Mouse (Mus musculus) layer of hippocampus, adult 9-11 months (tissue): ENCODE measurements around the gene Gm3646.

Experiments used
- DNase-seq: peaks from one replicate; pipeline ENCODE4 v3.0.0; 2022

Gm3646 gene

DNA sequence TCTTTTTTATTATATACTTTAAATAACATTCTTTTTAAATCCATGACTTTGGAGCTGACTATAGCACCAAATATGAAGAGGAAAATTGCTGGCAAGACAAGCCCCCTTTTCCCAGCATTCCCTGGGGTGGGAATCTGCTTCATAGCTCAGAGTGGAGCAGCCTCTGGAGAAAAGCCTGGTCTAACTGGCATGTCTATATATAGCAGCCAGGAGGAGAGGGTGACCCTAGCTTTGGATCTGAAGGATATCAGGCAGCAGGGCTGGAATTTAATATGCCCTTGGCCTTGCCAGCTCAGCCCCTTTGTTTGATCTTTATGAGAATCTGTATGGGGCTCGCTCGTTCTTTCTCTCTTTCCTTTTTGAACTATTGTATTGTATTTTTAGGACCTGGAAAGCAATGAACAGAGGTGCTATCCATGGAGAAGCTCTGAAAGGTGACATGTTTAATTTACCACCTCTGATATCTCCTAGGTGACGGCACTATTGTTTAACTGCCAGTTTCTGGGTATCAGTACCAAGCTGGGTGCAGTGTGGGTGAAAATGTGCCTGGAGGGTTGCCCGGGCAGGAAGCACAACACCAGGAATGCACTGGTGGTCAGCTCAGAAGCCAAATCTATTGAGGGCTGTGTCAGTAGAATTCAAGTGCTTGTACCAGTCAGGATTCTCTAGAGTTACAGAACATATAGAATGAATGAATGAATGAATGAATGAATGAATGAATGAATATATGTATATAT is at the start of gene Gm3646:
TSS of gene Gm3646 (minus strand) at position 90 of the 737 bp plus-strand sequence.
- DNase-seq, result no peak

DNA sequence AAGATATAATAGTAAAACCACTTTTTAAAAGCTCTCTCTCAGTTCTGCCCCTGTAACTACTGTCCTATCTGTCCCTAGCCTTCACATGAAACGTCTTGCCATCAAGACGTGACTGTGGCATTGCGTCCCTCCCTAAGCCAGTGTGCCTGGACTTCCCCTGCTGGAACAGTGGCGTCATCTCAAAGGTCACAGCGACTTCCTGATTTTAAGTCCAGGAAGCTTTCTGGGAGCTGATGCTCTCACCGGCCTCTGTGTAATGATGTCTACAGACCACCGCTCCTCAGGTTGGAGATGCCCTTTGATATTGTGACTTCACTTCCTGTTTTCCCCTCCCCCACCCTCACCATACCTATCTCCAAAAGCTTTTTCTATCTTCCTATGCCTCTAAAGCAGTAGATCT is 41.9 kb upstream of the Gm3646 start:
- no peak for DNase-seq

DNA sequence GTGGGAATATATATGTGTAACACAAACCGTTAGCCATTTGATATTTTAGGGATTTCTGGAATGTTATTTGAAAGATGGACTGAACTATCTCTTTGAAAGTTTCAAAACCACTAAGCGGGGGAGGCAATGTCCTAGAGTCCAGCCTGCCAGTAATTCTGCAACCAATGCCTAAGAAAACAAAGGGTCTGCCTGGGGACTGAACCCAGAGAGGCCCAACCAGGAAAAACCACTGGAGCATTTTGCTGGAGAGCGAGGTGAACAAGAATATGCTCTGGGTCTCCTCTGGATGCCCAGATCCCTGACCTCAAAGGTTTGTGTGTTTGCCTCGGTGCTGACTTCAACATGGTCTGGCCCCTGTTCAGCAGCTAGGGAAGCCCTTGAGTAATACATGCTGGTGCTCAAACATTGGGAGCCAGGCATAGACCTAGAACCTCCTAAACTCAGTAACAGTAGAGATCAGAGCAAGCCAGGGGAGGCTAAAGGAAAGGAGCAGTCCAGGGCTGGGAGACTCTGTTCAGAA is 41.0 kb upstream of the Gm3646 start:
- no peak for DNase-seq

DNA sequence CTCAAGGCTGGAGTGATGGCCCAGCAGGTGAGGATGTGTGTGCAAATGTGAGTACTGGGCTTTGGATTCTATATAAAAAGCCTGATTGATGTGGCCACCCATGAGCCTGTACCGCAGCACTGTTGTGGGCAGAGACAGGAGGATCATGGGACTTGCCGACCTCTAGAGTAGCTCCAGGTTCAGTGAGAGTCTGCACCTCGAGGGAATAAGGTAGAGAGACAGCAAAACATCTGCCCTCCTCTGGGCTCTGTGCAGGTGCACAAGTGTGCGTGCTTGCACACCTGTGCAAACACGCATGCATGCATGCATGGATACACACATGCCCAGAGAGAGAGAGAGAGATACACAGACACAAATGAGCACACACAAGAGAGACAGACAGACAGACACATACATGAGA is 38.2 kb upstream of the Gm3646 start:
- DNase-seq, result no peak

DNA sequence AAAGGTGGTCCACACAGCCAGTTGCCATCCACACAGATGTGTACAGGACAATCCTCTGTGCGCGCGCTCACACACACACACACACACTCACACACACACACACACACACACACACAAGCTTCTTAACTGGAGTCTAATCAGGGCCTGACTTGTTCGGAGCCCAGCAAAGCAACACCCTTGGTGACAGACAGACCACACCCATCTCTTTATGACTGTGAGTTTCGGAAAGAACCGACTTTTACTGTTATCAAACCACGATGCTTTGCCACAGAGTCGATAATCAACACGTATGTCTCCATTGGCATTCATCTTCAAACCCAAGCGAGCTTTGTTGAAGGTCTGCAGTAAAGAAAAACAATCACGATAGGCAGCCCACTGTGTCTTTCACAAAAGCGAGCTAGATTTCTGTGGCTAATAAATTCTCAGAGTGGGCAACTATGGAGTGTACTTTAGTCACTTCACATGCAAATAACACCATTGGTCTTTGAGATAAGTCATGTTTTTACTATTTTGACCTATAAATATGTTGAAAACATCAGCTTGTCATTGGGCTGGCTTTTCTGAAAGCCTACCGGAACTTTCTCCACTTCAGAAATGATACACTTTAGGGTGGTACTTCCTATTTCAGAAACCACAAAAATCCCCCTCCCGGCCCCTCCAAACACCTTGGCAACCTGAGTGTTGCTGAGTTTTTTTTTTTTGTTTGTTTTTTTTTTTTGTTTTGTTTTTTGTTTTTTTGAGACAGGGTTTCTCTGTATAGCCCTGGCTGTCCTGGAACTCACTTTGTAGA is 37.3 kb upstream of the Gm3646 start:
- no peak for DNase-seq

DNA sequence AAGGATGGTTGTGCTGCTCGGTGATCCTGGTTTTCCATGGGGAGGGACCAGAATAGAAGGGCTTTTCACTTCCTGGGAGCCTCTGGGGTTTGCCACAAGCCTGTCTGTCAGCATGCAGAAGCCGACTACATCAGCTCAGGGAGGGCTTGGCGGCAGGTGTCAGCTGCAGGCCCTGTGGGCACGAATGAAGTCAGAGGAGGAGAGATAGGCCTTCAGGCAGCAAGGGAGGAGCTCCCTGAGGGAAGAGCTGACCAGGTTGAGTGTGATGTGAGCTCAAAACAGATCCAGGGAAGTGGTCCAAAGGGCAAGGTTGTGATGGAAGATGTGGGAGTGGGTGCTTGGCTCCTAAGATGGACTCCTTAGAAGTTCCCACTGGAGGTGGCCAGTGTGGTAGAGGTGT is 35.7 kb upstream of the Gm3646 start:
- no peak for DNase-seq

DNA sequence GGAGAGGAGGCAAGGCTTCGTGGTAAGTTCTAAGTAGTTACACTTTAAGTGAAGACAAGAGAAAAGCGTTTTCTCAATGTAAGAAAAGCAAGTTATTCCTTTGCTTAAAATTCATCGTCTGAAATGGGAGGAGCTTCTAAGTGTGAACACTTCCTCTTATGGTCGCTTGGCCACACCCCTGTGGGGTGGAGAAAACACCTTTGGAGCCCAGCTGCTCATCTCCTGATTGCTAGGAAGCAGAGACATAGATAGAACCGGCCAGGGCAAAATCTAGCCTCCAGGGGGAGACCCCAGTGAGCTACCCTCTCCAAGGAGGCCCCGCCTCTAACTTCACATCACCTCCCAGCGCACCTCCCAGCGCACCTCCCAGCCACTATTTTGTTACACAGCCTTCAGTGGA is 34.7 kb upstream of the Gm3646 start:
- DNase-seq, result no peak

DNA sequence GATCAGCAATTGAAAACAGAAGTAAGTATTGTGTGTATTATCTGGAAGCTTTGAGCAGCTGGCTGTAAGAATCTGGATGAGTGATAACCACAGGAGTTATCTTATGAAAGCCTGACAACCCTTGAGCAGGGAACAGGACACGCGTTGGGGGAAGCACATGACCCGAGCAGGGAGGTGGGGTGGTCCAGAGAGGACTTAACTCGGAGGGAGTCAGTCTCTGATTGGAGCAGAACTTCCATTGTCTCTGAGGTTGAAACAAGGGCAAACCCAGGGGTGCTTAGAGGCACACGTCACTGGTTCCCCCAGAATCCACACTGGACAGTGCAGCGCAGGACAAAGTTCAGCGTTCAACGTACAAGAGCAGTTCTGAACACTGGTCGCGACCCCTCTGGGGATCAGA is 34.1 kb upstream of the Gm3646 start:
- DNase-seq, result no peak

DNA sequence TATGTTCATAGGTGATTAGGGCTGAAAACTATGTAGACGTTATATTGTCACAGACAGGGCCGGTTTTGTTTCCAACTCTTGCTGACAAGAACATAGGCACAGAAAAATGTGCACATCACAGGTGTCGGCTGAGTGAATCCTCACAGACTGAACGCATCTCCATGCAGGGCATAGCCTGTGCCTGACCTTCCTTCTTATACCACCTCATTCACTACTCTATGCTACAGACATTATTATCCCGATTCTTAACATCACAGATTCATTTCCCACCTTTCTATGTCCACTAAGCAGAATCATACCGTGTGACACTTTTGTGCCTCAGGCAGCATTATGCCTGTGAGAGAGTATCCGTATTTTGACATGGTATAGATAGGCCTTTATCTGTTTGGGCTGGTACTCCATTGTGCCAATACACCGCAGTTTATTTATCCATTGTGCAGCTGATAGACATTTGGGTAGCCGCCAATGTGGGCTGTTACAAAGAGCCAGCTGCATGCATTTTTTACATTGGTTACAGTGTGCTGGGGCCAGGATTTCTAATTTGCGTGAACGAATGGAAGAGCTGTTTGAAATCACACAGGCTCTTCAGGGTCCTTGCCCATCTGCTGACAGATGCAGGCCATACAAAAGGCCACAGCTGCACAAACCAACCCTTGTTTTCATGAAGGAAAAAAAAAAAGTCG is 33.5 kb upstream of the Gm3646 start:
- peak; percentile 58 for DNase-seq

DNA sequence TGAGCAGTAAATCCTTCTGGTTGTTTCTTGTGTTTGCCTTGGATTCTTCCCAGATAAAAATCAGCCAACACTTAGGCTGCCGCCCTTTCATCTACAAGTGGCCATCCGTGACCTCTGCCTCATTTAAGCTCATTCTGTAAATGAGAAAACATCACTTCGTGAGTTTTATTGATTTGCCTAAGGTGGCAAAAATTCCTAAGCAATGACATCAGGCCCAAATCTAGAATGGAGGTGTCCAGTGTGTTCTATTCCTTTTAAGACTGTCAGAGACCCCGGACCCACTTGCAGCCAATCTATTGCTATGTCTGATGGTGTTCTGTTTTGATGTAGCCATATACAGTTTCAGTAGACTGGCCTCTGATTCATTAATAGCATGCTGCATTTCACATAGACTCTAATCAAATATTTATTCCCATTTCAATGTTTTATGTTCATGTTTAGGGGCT is 26.5 kb upstream of the Gm3646 start:
- DNase-seq, result no peak

DNA sequence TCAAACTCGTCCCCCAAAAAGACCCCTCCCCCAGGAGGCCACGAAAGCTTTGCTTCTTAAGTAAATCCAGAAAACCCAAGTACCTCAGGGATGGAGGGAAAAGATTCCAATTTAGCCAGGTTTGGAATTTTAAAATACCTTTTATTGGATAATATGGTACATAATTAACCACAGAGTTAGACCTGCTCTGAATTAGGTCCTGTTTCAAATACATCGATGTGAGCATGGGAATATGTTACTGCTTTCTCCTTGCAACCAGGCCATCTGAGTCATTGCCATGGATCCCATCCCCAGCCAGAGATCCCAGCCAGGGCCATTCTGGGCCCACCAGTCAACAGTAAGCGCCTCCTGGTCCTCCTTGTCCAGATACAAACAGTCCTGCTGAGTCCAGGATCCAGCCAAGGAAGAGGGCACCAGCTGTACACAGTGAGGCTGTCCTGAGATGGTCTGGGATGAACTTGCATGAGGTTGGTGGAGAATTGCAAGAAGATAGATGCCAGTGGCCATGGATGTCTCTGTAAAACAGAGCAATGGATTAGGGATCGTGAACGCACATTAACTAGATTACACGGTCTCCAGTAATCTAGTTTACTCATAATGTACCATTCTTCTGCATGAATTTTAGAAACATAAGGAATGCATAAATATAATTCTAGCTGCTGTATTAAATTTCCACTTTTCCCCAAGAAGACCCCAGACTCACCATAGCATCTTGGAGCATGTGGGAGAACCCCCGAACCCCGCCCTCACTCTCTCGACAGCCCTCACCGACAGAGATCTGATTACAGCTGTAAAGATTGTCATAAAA is 25.9 kb upstream of the Gm3646 start:
- no peak for DNase-seq

DNA sequence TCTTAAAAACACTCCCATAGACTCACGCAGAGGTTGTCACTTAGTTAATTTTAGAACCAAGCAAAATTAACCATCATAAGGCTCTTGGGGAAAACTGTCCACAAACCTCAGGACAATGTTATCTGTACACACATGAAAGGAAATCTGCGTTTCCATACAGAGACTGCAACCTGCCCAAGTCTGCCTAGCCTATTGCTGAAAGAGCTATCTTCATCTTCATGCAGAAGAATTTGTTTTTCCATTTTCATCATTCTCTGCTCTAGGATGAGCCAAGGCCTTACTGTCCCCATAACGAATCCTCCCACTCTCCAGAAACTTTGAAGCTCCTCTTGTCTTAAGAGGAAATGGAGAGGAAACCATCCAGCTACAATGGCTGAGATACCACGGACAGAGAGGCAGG is 19.8 kb upstream of the Gm3646 start:
- DNase-seq, result no peak

DNA sequence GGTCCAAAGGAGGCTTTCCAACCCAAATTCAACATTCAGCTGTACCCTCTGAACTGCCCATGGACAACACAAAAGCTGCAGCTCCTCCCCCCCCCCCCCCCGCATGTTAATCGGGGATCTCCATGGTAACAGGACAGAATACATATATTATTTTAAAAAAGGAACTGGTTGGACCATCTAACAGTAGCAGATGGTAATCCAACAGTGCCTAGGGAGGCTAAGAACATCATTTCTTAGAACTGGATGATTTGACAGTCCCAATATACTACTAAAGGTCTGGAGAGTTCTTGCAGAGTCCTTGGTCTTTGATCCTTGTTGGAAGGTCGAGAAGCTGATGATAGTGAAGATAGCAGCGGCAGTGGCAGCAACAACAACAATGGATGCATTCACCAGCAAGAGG is 19.1 kb upstream of the Gm3646 start:
- no peak for DNase-seq

DNA sequence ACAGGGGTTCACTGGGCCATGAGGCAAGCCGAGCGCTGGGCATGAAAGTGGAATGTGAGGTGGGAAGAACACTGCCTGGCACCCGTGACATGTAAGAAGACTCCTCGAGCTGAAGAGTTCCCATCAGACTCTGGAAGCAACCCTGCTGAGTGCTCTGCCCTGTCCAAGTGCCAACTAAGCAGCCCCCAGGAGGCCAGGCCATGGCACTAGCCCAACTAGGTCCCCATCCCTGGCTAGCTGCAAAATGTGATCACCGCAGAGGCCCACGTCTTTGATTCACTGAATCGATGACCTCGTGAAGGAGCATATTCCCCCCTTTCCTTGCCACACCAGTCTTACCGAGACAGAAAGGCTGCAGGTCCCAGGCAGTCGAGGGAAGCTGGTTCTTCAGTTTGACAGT is 14.5 kb upstream of the Gm3646 start:
- no peak for DNase-seq

DNA sequence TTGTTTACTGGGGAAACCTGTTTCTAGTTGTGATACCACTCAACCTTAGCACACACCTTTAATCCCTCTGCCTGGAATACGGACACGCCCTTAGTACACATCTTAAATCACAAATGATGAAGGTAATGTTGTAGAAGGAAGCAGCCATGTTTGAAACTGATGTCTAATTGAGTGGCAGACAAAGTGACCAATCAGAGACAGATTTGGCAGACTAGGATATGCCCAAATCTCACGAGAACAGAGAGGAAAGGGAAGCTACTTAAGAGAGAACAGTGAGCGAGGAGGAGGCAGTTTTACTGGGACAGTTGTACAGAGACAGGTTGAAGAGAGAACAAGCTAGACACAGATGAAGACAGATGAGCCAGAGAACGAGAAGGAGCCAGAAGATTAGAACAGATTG is 10.6 kb upstream of the Gm3646 start:
- DNase-seq, result no peak

DNA sequence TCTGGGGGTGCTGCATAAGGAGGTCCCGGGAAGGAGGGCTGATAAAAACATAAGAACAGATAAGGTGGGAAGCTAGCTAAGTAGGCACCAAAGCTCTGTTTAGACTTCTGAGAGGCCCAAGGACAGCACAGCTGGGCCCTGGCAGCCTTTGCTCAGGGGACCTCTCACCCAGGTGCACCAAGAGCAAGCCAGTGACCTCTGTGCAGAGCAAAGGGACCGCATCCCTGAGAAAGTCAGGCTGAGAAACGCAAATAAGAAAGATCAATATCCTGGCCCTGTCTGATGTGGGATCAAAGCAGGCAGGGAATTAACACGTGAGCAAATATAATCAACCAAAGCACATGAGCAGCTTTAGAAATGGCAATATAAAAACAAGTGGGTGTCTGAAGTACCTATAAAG is 7.9 kb upstream of the Gm3646 start:
- no peak for DNase-seq

DNA sequence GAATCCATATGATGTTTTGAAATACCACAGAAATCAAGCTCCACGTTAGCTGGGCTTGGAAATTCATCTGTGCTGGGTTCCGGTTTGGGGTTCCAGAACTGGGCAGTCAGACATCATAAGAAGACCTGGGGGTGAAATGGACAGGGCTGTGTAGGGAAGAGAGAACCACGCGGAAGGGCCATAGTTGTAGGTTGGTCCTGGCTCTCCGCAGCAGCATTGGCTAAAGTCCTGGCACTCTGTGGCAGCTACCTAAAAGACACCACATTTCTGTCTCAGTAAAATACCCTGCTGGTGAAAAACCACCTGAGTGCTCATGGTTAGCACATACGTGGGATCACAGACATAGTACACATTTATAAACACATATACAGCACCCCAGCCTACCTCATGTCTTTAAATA is 343 bp downstream of the Gm3646 start:
- no peak for DNase-seq

DNA sequence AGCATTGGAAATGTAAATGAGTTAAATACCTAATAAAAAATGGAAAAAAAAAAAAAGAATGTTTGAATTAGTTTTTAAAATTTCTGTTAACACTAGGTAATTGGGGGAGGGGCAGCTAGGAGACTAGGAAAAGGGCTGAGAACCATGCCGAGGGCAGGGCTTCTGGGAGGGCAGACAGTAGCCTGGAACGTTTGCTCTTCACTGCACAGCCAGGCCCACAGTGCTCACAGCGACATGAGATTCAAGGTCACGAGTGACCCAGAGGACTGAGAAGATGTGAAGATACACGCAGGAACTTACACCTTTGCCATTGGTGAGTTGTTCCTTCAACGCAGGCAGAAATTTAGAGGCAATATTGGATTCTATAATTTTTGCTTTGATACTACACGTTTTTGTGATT is 2.2 kb downstream of the Gm3646 start:
- DNase-seq, result no peak

DNA sequence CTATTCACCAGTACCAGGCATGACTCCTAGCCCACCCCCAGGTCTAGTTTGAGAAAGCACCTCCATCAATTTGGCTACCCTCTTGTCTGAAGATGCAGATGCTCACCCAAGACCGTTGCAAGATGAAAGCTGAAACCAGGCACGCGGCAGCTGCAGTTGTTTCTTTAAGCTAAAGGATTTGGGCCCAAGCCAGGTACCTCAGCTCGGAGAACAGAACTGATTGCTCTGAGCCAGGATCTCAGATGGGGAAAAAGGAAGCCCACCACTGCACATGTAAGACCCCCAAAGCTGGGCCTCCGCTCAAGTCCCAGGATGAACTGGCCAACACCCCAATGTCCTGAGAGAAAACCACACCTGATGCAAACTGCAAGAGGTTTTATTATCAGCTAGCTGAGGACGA is 7.6 kb downstream of the Gm3646 start:
- DNase-seq, result no peak

DNA sequence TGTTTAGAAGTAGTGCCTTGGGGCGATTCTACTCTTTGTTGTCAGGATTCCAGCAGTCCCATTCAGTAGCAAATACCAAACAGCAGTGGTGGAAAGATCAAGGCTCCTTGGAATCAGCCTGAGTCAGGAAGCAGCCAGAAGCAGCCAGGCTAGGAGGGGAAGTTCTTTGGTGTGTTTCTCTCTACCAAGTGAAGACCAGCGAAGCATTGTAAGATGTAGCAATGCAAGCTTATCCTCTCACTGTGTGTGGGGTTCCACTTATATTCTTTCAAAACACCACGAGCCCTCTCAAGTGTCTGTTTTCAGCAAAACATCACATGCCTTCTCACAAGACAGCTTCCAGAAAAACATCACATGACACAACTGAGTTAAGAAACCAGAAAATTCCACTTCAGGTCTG is 8.4 kb downstream of the Gm3646 start:
- no peak for DNase-seq

DNA sequence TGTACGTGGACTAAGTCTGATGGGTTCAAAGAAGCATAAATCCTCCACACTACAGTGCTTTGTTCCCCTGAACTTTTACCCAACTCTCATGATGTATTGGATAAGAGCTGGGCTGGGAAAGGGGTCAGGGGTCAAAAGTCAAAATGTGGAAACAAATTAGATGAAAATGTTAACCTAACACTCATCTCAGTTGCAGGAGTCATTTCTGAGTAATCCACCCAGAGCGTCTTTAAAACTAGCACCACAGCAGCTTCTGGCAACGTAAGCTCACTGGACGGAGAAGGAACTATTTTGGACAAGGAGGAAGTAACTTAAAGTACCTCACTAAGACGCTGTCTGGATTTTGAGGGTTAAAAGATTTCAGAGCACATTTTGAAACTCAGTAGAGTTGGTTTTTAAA is 20.5 kb downstream of the Gm3646 start:
- DNase-seq, result no peak

DNA sequence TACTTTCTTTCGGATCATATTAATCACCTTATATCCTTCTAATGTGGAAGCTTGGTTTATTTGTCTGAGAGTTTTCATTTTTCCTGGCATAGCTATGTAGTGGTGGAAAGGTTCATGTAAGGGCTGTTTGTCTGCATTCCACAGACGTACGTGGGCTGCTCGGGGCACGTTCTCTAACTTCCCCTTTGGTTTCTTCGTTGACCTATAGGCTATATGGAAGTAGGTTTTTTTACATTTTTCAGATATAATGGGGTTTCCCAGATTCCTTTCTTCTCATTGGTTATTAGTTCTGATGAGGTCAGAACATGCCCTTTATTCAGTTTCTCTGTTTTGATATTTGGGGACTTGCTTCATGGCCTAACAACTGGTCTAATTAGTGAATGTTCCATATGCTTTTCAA is 23.3 kb downstream of the Gm3646 start:
- DNase-seq, result no peak
